Mouse (Mus musculus) layer of hippocampus, adult 11-12 months (tissue): ENCODE data around the gene Qtrt1.

Source experiments
- DNase-seq: peaks from one replicate; pipeline ENCODE4 v3.0.0; 2022; ENCODE audit warnings: low spot score

Gene Qtrt1

GRCm38 (mm10) chr9:21411669-21412550 lies at the start of gene Qtrt1:
Gene Qtrt1, plus strand, starts transcription at chr9:21411837.
- DNase-seq: peak; percentile 90

- DNase-seq: peak; percentile 82
These were observed 45.0 kb upstream of the Qtrt1 start for GRCm38 (mm10) chr9:21366541-21367220.

GRCm38 (mm10) chr9:21367357-21368111 lies 44.1 kb upstream of the Qtrt1 start, which contains the start of gene Ilf3:
Gene Ilf3, plus strand, starts transcription at chr9:21367871.
- DNase-seq: peak; percentile 100

- peak; percentile 67 for DNase-seq
These were observed 43.5 kb upstream of the Qtrt1 start for GRCm38 (mm10) chr9:21368131-21368584.

- DNase-seq: no peak
These were observed 42.6 kb upstream of the Qtrt1 start for GRCm38 (mm10) chr9:21369080-21369479.

GRCm38 (mm10) chr9:21370876-21371275 lies 40.8 kb upstream of the Qtrt1 start:
- no peak for DNase-seq

GRCm38 (mm10) chr9:21372508-21372907 lies 39.1 kb upstream of the Qtrt1 start:
- no peak for DNase-seq

- DNase-seq: no peak
These were observed 32.4 kb upstream of the Qtrt1 start for GRCm38 (mm10) chr9:21379195-21379594.

- no peak for DNase-seq
These were observed 30.8 kb upstream of the Qtrt1 start for GRCm38 (mm10) chr9:21380868-21381267.

- DNase-seq: no peak
These were observed 27.7 kb upstream of the Qtrt1 start for GRCm38 (mm10) chr9:21383966-21384365.

GRCm38 (mm10) chr9:21392646-21393175 lies 18.9 kb upstream of the Qtrt1 start:
- no peak for DNase-seq

- no peak for DNase-seq
These were observed 15.9 kb upstream of the Qtrt1 start for GRCm38 (mm10) chr9:21395692-21396091.

GRCm38 (mm10) chr9:21397170-21397569 lies 14.5 kb upstream of the Qtrt1 start:
- no peak for DNase-seq

- DNase-seq: no peak
These were observed 10.6 kb upstream of the Qtrt1 start for GRCm38 (mm10) chr9:21401042-21401441.

GRCm38 (mm10) chr9:21402764-21403253 lies 8.8 kb upstream of the Qtrt1 start:
- no peak for DNase-seq

GRCm38 (mm10) chr9:21403745-21404144 lies 7.9 kb upstream of the Qtrt1 start:
- no peak for DNase-seq

GRCm38 (mm10) chr9:21405525-21405924 lies 6.1 kb upstream of the Qtrt1 start:
- DNase-seq: no peak

- no peak for DNase-seq
These were observed 3.7 kb upstream of the Qtrt1 start for GRCm38 (mm10) chr9:21407951-21408350.

GRCm38 (mm10) chr9:21408624-21409023 lies 3.0 kb upstream of the Qtrt1 start:
- no peak for DNase-seq

- DNase-seq: peak; percentile 90
These were observed 1.9 kb upstream of the Qtrt1 start for GRCm38 (mm10) chr9:21409592-21410317.

- no peak for DNase-seq
These were observed 6.2 kb downstream of the Qtrt1 start for GRCm38 (mm10) chr9:21417866-21418265.
